Mouse (Mus musculus) ovary, postnatal 14 days (tissue): Measurements from ENCODE around the gene Psg26.
"Not testable (repeated sequence)": the region's sequence is repeated elsewhere in the genome, so short reads cannot be mapped to it uniquely, and the experiment has no call there.

Experiments
- DNase-seq: peaks from one replicate; pipeline ENCODE4 v3.0.0; 2022; ENCODE audit warnings: low spot score

Gene Psg26

DNA sequence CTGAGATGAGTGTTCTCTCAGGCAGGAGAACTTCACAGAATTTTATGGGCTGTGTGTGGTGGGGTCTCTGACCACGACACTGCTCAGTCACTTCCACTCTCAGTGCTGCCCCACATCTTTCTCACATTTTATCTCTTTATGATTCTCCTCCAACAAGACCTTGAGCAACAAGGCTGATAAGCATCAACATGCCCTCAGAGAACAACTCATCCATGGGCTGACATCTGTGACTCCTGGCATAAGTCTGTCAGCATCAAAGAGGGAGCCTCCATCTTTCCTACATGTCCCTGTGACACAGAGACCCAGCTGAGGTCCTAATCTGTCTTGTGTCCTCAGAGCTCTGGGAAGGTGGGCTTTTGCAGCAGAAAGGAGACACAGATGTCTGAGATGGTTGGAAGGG, at the start of gene Psg26:
Gene Psg26, minus strand, starts transcription at position 101 of the 400 bp plus-strand sequence.
- DNase-seq: no peak

GRCm38 (mm10) chr7:18533420-18533819, 49.4 kb upstream of the Psg26 start:
- DNase-seq: peak; percentile 1

DNA sequence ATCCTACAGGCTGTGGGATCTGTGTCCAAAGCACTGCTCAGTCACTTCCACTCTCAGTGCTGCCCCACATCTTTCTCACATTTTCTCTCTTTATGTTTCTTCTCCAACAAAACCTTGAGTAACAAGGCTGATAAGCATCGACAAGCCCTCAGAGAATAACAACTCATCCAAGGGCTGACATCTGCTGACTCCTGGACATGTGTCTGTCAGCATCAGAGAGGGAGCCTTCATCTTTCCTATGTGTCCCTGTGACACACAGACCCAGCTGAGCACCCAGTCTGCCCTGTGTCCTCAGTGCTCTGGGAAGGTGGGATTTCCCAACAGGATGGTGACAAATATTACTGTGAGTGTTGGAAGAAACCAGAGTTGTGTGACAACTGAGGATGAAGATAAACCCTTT, 48.2 kb upstream of the Psg26 start, which contains the start of gene Psg25:
Gene Psg25, minus strand, starts transcription at position 101 of the 400 bp plus-strand sequence.
- DNase-seq: no peak

- no peak for DNase-seq
Observed at GRCm38 (mm10) chr7:18524668-18525067, 40.7 kb upstream of the Psg26 start.

DNA sequence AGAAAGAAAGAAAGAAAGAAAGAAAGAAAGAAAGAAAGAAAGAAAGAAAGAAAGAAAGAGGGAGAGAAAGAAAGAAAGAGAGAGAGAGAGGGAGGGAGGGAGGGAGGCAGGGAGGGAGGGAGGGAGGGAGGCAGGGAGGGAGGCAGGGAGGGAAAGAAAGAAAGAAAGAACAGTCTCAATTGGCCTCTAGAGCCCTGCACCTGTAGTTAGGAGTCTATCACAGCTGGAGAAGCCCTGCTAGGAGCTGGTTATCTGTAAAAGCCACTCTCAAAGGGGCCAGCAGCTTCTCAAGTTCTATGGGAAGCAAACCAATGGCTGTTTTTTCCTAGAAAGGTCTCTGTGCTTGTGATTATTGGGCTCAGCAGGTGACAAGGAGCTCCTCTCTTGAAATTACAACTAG, 28.9 kb upstream of the Psg26 start:
- DNase-seq: not testable (repeated sequence)

- DNase-seq: not testable (repeated sequence)
Observed at GRCm38 (mm10) chr7:18512417-18512816, 28.4 kb upstream of the Psg26 start.

- peak; percentile 4 for DNase-seq
Observed at GRCm38 (mm10) chr7:18511479-18511878, 27.5 kb upstream of the Psg26 start.

DNA sequence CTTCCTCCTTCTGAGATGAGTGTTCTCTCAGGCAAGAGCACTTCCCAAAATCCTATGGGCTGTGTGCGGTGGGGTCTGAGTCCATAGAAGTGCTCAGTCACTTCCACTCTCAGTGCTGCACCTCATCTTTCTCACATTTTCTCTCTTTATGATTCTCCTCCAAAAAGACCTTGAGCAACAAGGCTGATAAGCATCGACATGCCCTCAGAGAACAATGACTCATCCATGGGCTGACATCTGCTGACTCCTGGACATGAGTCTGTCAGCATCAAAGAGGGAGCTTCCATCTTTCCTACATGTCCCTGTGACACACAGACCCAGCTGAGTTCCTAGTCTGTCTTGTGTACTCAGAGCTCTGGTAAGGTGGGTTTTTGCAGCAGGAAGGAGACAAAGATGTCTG, 52.0 kb downstream of the Psg26 start, which contains the start of gene Psg28:
Gene Psg28, minus strand, starts transcription at position 101 of the 400 bp plus-strand sequence.
- not testable (repeated sequence) for DNase-seq
